Mouse (Mus musculus): Measurements from ENCODE around the gene Crp. TPM values are rescaled to one million over a fixed set of nuclear protein-coding genes. Genes with fewer than 3 reads are reported as not detected.

Crp gene
- polyA plus RNA-seq, 1 experiment from 2014 or later: not detected

GRCm38 (mm10) chr1:172659688-172660087, 38.2 kb upstream of the Crp start:
- H3K9me3 ChIP-seq (ENCODE audit: low read depth, low read length): no peaks in the 10 kb centered on the region
- H3K4me3 ChIP-seq (ENCODE audit: low read depth, low read length): no peak overlapping the region
- 63% methylated on average over 8 of the region's 8 CpGs for WGBS
- H3K4me1 ChIP-seq (ENCODE audit: insufficient read depth): no peaks in the 10 kb centered on the region
- no peak overlapping the region for H3K9ac ChIP-seq
- ATAC-seq (ENCODE audit: insufficient read depth) (no peak), DNase-seq (peak; percentile 15)
- H3K36me3 ChIP-seq (ENCODE audit: insufficient read depth): no peaks in the 10 kb centered on the region
- no peak overlapping the region for H3K27ac ChIP-seq (ENCODE audit: low read depth)
- TF ChIP-seq CTCF (IDR thresholded peaks at IDR 0.05; ENCODE audit: low read depth): no peak
- no peaks in the 10 kb centered on the region for H3K27me3 ChIP-seq (ENCODE audit: insufficient read depth, low read length)
- no peak overlapping the region for H3K4me2 ChIP-seq

GRCm38 (mm10) chr1:172665457-172665856, 32.4 kb upstream of the Crp start:
- H3K27ac ChIP-seq (ENCODE audit: low read depth): no peak overlapping the region
- H3K27me3 ChIP-seq (ENCODE audit: insufficient read depth, low read length): no peaks in the 10 kb centered on the region
- ATAC-seq (ENCODE audit: insufficient read depth): no peak
- no peak overlapping the region for H3K4me2 ChIP-seq
- no peaks in the 10 kb centered on the region for H3K36me3 ChIP-seq (ENCODE audit: insufficient read depth)
- no peaks in the 10 kb centered on the region for H3K9me3 ChIP-seq (ENCODE audit: low read depth, low read length)
- no peaks in the 10 kb centered on the region for H3K4me1 ChIP-seq (ENCODE audit: insufficient read depth)
- DNase-seq: no peak
- H3K9ac ChIP-seq: no peak overlapping the region
- no peak overlapping the region for H3K4me3 ChIP-seq (ENCODE audit: low read depth, low read length)
- 58% methylated on average over 2 of the region's 2 CpGs for WGBS
- TF ChIP-seq CTCF (IDR thresholded peaks at IDR 0.05; ENCODE audit: low read depth): no peak

GRCm38 (mm10) chr1:172667597-172667996, 30.3 kb upstream of the Crp start:
- TF ChIP-seq CTCF (IDR thresholded peaks at IDR 0.05; ENCODE audit: low read depth): no peak
- no peaks in the 10 kb centered on the region for H3K36me3 ChIP-seq (ENCODE audit: insufficient read depth)
- H3K27me3 ChIP-seq (ENCODE audit: insufficient read depth, low read length): no peaks in the 10 kb centered on the region
- no peak overlapping the region for H3K4me3 ChIP-seq (ENCODE audit: low read depth, low read length)
- H3K4me2 ChIP-seq: no peak overlapping the region
- H3K27ac ChIP-seq (ENCODE audit: low read depth): no peak overlapping the region
- no peaks in the 10 kb centered on the region for H3K9me3 ChIP-seq (ENCODE audit: low read depth, low read length)
- WGBS: 77% methylated on average over 6 of the region's 6 CpGs
- H3K9ac ChIP-seq: no peak overlapping the region
- H3K4me1 ChIP-seq (ENCODE audit: insufficient read depth): no peaks in the 10 kb centered on the region
- no peak for ATAC-seq (ENCODE audit: insufficient read depth)
- no peak for DNase-seq

GRCm38 (mm10) chr1:172670716-172671115, 27.1 kb upstream of the Crp start:
- 82% methylated on average over 1 of the region's 1 CpGs for WGBS
- Histone ChIP-seq H3K4me2 (no peak overlapping the region), H3K9ac (no peak overlapping the region), H3K27ac (ENCODE audit: low read depth) (no peak overlapping the region), H3K36me3 (ENCODE audit: insufficient read depth) (no peaks in the 10 kb centered on the region), H3K27me3 (ENCODE audit: insufficient read depth, low read length) (no peaks in the 10 kb centered on the region), H3K9me3 (ENCODE audit: low read depth, low read length) (no peaks in the 10 kb centered on the region), H3K4me1 (ENCODE audit: insufficient read depth) (no peaks in the 10 kb centered on the region), H3K4me3 (ENCODE audit: low read depth, low read length) (no peak overlapping the region)
- TF ChIP-seq CTCF (IDR thresholded peaks at IDR 0.05; ENCODE audit: low read depth): no peak
- peak; percentile 14 for DNase-seq
- ATAC-seq (ENCODE audit: insufficient read depth): no peak

- Histone ChIP-seq H3K27ac (ENCODE audit: low read depth) (no peak overlapping the region), H3K36me3 (ENCODE audit: insufficient read depth) (no peaks in the 10 kb centered on the region), H3K4me3 (ENCODE audit: low read depth, low read length) (no peak overlapping the region), H3K9me3 (ENCODE audit: low read depth, low read length) (no peaks in the 10 kb centered on the region), H3K4me2 (no peak overlapping the region), H3K4me1 (ENCODE audit: insufficient read depth) (no peaks in the 10 kb centered on the region), H3K9ac (no peak overlapping the region), H3K27me3 (ENCODE audit: insufficient read depth, low read length) (no peaks in the 10 kb centered on the region)
- no peak for TF ChIP-seq CTCF (IDR thresholded peaks at IDR 0.05; ENCODE audit: low read depth)
- ATAC-seq (ENCODE audit: insufficient read depth) (no peak), DNase-seq (no peak)
- WGBS: 83% methylated on average over 4 of the region's 4 CpGs
Observed at GRCm38 (mm10) chr1:172680742-172681141, 17.1 kb upstream of the Crp start.

GRCm38 (mm10) chr1:172683551-172683950, 14.3 kb upstream of the Crp start:
- no peak for TF ChIP-seq CTCF (IDR thresholded peaks at IDR 0.05; ENCODE audit: low read depth)
- H3K4me3 ChIP-seq (ENCODE audit: low read depth, low read length): no peak overlapping the region
- no peak overlapping the region for H3K9ac ChIP-seq
- no peaks in the 10 kb centered on the region for H3K9me3 ChIP-seq (ENCODE audit: low read depth, low read length)
- no peaks in the 10 kb centered on the region for H3K36me3 ChIP-seq (ENCODE audit: insufficient read depth)
- H3K27ac ChIP-seq (ENCODE audit: low read depth): no peak overlapping the region
- ATAC-seq (ENCODE audit: insufficient read depth) (no peak), DNase-seq (no peak)
- no peak overlapping the region for H3K4me2 ChIP-seq
- H3K27me3 ChIP-seq (ENCODE audit: insufficient read depth, low read length): no peaks in the 10 kb centered on the region
- no peaks in the 10 kb centered on the region for H3K4me1 ChIP-seq (ENCODE audit: insufficient read depth)
- WGBS: 78% methylated on average over 5 of the region's 5 CpGs

- Histone ChIP-seq H3K4me1 (ENCODE audit: insufficient read depth) (no peaks in the 10 kb centered on the region), H3K9ac (no peak overlapping the region), H3K4me2 (no peak overlapping the region), H3K9me3 (ENCODE audit: low read depth, low read length) (no peaks in the 10 kb centered on the region), H3K4me3 (ENCODE audit: low read depth, low read length) (no peak overlapping the region), H3K27me3 (ENCODE audit: insufficient read depth, low read length) (no peaks in the 10 kb centered on the region), H3K27ac (ENCODE audit: low read depth) (no peak overlapping the region), H3K36me3 (ENCODE audit: insufficient read depth) (no peaks in the 10 kb centered on the region)
- no peak for TF ChIP-seq CTCF (IDR thresholded peaks at IDR 0.05; ENCODE audit: low read depth)
- 54% methylated on average over 1 of the region's 1 CpGs for WGBS
- ATAC-seq (ENCODE audit: insufficient read depth) (no peak), DNase-seq (no peak)
Observed at GRCm38 (mm10) chr1:172683957-172684356, 13.9 kb upstream of the Crp start.

- no peaks in the 10 kb centered on the region for H3K36me3 ChIP-seq (ENCODE audit: insufficient read depth)
- no peaks in the 10 kb centered on the region for H3K9me3 ChIP-seq (ENCODE audit: low read depth, low read length)
- H3K4me2 ChIP-seq: no peak overlapping the region
- H3K27ac ChIP-seq (ENCODE audit: low read depth): no peak overlapping the region
- H3K4me1 ChIP-seq (ENCODE audit: insufficient read depth): no peaks in the 10 kb centered on the region
- ATAC-seq (ENCODE audit: insufficient read depth) (no peak), DNase-seq (no peak)
- TF ChIP-seq CTCF (IDR thresholded peaks at IDR 0.05; ENCODE audit: low read depth): no peak
- WGBS: 57% methylated on average over 3 of the region's 3 CpGs
- H3K4me3 ChIP-seq (ENCODE audit: low read depth, low read length): no peak overlapping the region
- no peaks in the 10 kb centered on the region for H3K27me3 ChIP-seq (ENCODE audit: insufficient read depth, low read length)
- no peak overlapping the region for H3K9ac ChIP-seq
Observed at GRCm38 (mm10) chr1:172685178-172685577, 12.7 kb upstream of the Crp start.
